Comparison of ENCODE assay signal across 8 mouse cellular contexts in the genomic region with DNA sequence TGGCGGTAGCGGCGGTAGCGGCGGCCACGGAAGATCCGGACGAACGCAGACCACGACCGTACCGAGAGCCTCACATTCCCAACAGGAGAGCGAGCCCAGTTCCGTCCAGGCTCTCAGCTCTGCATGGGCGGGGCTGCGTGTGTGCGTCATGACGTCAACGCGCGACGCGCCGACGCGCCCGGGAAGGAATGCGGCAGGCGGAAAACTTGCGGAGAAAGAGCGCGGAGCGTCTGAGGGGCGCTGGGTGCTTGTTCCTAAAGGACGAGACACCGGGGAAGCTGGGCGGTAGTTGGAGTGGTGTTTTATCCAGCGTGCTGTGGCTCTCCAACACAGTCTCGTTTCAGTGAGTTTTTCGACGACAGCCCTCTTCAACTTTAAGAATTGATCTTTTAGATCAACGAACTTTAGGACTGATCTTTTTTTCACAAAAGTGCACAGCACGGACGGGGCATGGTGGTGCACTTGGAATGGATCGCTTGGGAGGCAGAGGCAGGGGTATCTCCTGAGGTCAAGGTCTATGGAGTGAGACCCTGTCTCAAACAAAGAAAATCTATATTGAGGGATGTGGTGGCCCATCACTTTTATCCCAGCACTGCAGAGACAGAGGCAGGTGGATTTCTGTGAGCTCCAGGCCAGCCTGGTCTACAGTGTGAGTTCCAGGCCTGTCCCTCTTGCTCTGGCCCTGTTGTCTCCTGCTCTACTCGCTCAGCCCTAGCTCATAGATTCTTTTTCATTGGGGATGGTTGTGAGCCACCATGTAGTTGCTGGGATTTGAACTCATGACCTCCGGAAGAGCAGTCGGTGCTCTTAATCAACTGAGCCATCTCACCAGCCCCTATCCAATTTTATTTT. TPM values are rescaled to one million over a fixed set of nuclear protein-coding genes. Genes with fewer than 3 reads are reported as not detected.
DNase-seq lines count a peak whose midpoint lies in the region; ATAC-seq lines count a peak whose summit lies in the region.

A gene (minus strand): TSS at position 141 of the 852 bp plus-strand sequence.

- ATAC-seq in hindbrain, embryonic 12.5 days (ENCODE audit: low FRiP score): peak; percentile 97

- peaks cover 15% of the 10 kb centered on the region for H3K4me1 ChIP-seq in hindbrain, embryonic 12.5 days

- DNase-seq in Muller cell, postnatal 12 days (ENCODE audit: inconsistent ontology term): peak; percentile 95
- DNase-seq in cerebellum, adult 9-11 months: peak; percentile 90
- DNase-seq in frontal cortex, postnatal 10 days (ENCODE audit: low spot score in 2 of 2): peak; percentile 77 to 91
- DNase-seq in layer of hippocampus, postnatal 14 days (ENCODE audit: low spot score in 2 of 2): peak; percentile 89 to 91
- DNase-seq in lung, postnatal 14 days: peak; percentile 93
- peak; percentile 80 for DNase-seq in retina, adult 2 months (ENCODE audit: low read depth, low spot score)
- peak; percentile 94 for DNase-seq in thymus, postnatal 4 days

- peaks cover 6% of the 10 kb centered on the region; the same call in 1 of the 2 replicates for H3K36me3 ChIP-seq in hindbrain, embryonic 12.5 days

- H3K9ac ChIP-seq in hindbrain, embryonic 12.5 days: peak within 1 kb of the TSS; percentile 87

- peak within 1 kb of the TSS; percentile 97 for H3K4me3 ChIP-seq in hindbrain, embryonic 12.5 days

- H3K4me2 ChIP-seq in hindbrain, embryonic 12.5 days (replicated peaks): peak within 1 kb of the TSS; percentile 87

- no peaks in the 10 kb centered on the region for H3K9me3 ChIP-seq in hindbrain, embryonic 12.5 days (replicated peaks)

- H3K27ac ChIP-seq in hindbrain, embryonic 12.5 days: peak within 1 kb of the TSS; percentile 99

- WGBS in hindbrain, embryonic 12.5 days: 5% methylated on average over 48 of the region's 48 CpGs

- no peaks in the 10 kb centered on the region for H3K27me3 ChIP-seq in hindbrain, embryonic 12.5 days

RNA-seq across cellular contexts. Expression of the gene that starts here (rescaled TPM):
- 55.3 and 56.2 TPM in 2 replicates for polyA plus RNA-seq in hindbrain, embryonic 12.5 days (2016; fragmentation: Nextera tagmentation; extraction: Ambion mirVana)
- total RNA-seq in layer of hippocampus, postnatal 14 days (2021): 10 to 100 TPM; 54.0 to 58.8 TPM

Comparison
In these comparisons a context has a peak if more than half of its experiments do, and no peak if none do; other contexts are left out.
1. Peak in every context shown above with its lines: DNase-seq, ATAC-seq, H3K4me3 ChIP-seq and H3K27ac ChIP-seq.